In the genomic region with DNA sequence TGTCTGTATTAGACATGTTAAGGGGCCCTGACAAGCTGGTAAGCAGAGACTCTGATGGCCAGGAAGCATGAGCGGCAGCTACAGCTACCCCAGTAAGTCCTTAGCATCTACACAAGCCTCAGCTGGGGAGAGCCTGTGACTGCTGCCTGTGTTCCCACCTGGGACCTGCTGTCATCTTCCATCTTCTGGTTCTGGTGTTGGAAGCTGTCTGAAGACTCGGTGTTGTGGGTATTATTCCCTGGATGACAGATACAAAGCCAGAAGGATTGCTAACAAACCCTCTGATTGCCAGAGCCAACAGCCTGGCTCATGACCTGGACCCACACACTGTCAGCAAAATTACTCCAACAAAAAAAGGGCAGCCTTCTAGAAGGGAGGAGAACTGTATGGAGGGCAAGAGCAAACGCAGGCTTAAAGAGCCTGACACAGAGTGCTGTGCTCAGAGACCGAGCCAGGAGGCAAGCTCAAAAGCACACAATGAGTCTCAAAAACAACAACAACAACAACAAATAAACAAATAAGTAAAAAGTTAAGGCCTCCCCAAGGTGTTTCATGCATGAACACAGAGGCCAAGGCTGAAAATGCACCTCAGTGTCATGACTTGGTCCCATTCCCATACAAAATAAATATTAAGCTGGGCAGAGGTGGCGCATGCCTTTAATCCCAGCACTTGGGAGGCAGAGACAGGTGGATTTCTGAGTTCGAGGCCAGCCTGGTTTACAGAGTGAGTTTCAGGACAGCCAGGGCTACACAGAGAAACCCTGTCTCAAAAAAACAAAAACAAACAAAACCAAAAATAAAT, we compare ENCODE assay signal across 15 mouse cellular contexts. TPM values are rescaled to one million over a fixed set of nuclear protein-coding genes. Genes with fewer than 3 reads are reported as not detected.
DNase-seq lines count a peak whose midpoint lies in the region; ATAC-seq and TF ChIP-seq lines count a peak whose summit lies in the region.
"Had no signal": no experiment of that assay in that cellular context is flagged by ENCODE, and none has a peak within 500 bp of the region (broad histone marks: within the 10 kb centered on the region; RNA-seq: fewer than 3 reads in every experiment).

No protein-coding gene starts in this region.

- DNase-seq in liver, adult 2 months (ENCODE audit: extremely low read depth, low read depth, low spot score): peak; percentile 77
- peak; percentile 2 for DNase-seq in urinary bladder, postnatal 14 days (ENCODE audit: low spot score)
- DNase-seq in urinary bladder, postnatal 10 days (ENCODE audit: low spot score): no peak
- DNase-seq in kidney, postnatal 25 days: peak; percentile 30 to 58
- no peak for DNase-seq in thymus, adult 18-20 months
- DNase-seq: cerebellum, adult 11 months; cerebellum, postnatal 36 days; gastrocnemius, postnatal 25 days; heart, postnatal 4 days; liver; thymus, postnatal 36 days had no signal

- 35% methylated on average over 6 of the region's 6 CpGs for WGBS in liver, adult 2 months
- 72% methylated on average over 6 of the region's 6 CpGs for WGBS in liver, embryonic 12.5 days (ENCODE audit: insufficient replicate concordance)
- WGBS in forebrain, embryonic 12.5 days: 90% methylated on average over 6 of the region's 6 CpGs

- no peaks in the 10 kb centered on the region for H3K79me2 ChIP-seq in liver, adult 2 months (ENCODE audit: control insufficient read depth, insufficient read depth, low read length)

- H3K4me1 ChIP-seq in liver, adult 2 months (ENCODE audit: control insufficient read depth, insufficient read depth, low read length): peaks cover 9% of the 10 kb centered on the region
- no peaks in the 10 kb centered on the region for H3K4me1 ChIP-seq in liver, embryonic 12.5 days
- no peaks in the 10 kb centered on the region for H3K4me1 ChIP-seq in forebrain, embryonic 12.5 days
- H3K4me1 ChIP-seq: heart, embryonic 13.5 days had no signal

- peak overlapping the region; percentile 84 for H3K27ac ChIP-seq in liver, adult 2 months (replicated peaks; ENCODE audit: insufficient read depth, low read depth, low read length)
- no peak overlapping the region for H3K27ac ChIP-seq in liver, embryonic 12.5 days
- no peak overlapping the region for H3K27ac ChIP-seq in forebrain, embryonic 12.5 days
- H3K27ac ChIP-seq: heart, embryonic 13.5 days had no signal

- no peak for TF ChIP-seq CTCF in liver, adult 2 months (IDR thresholded peaks at IDR 0.05; ENCODE audit: low read depth, low read length)

- no peaks in the 10 kb centered on the region for H3K36me3 ChIP-seq in liver, adult 2 months (ENCODE audit: control insufficient read depth, insufficient read depth, low read length)
- H3K36me3 ChIP-seq in liver, embryonic 12.5 days: no peaks in the 10 kb centered on the region
- H3K36me3 ChIP-seq in forebrain, embryonic 12.5 days (replicated peaks): no peaks in the 10 kb centered on the region
- H3K36me3 ChIP-seq: heart, embryonic 13.5 days had no signal

- ATAC-seq in liver, embryonic 12.5 days: no peak
- ATAC-seq in forebrain, embryonic 12.5 days (ENCODE audit: low FRiP score): no peak
- ATAC-seq: midbrain, embryonic 16.5 days had no signal

- H3K4me2 ChIP-seq in liver, embryonic 12.5 days: no peak overlapping the region
- no peak overlapping the region for H3K4me2 ChIP-seq in forebrain, embryonic 12.5 days
- H3K4me2 ChIP-seq: heart, embryonic 13.5 days had no signal

- H3K9me3 ChIP-seq in liver, embryonic 12.5 days (replicated peaks): no peaks in the 10 kb centered on the region
- no peaks in the 10 kb centered on the region for H3K9me3 ChIP-seq in forebrain, embryonic 12.5 days
- H3K9me3 ChIP-seq: heart, embryonic 13.5 days had no signal

- H3K27me3 ChIP-seq in liver, adult 2 months (ENCODE audit: control insufficient read depth, insufficient read depth, low read length): no peaks in the 10 kb centered on the region
- peaks cover under 1% of the 10 kb centered on the region; the same call in 1 of the 2 replicates for H3K27me3 ChIP-seq in liver, embryonic 12.5 days (replicated peaks)
- no peaks in the 10 kb centered on the region for H3K27me3 ChIP-seq in forebrain, embryonic 12.5 days

- H3K9ac ChIP-seq in liver, adult 2 months (ENCODE audit: low read depth, low read length): no peak overlapping the region
- no peak overlapping the region for H3K9ac ChIP-seq in liver, embryonic 12.5 days
- no peak overlapping the region for H3K9ac ChIP-seq in forebrain, embryonic 12.5 days
- H3K9ac ChIP-seq: heart, embryonic 13.5 days had no signal

- H3K4me3 ChIP-seq in liver, adult 2 months (ENCODE audit: insufficient read depth, low read depth, low read length): no peak overlapping the region
- H3K4me3 ChIP-seq in liver, embryonic 12.5 days: no peak overlapping the region
- no peak overlapping the region for H3K4me3 ChIP-seq in forebrain, embryonic 12.5 days (replicated peaks)
- H3K4me3 ChIP-seq: heart, embryonic 13.5 days had no signal

- TF ChIP-seq POLR2A in liver, adult 2 months (IDR thresholded peaks at IDR 0.05; ENCODE audit: extremely low read depth, insufficient read depth, low read length): no peak

RNA-seq across cellular contexts. Expression of gene Degs2, which starts 8.1 kb away (rescaled TPM):
- total RNA-seq in liver, adult 2 months (2014; rRNA removed): 0.07 and 0.65 TPM in 2 replicates
- polyA plus RNA-seq in liver, adult 2 months (2012; rRNA removed): 0.11 and 0.29 TPM in 2 replicates
- 0.15 and 0.42 TPM in 2 replicates for polyA plus RNA-seq in liver, embryonic 12.5 days (2016; fragmentation: Nextera tagmentation; extraction: Ambion mirVana)
- polyA plus RNA-seq in forebrain, embryonic 12.5 days (2016; fragmentation: Nextera tagmentation; extraction: Ambion mirVana): 2.3 and 2.4 TPM in 2 replicates
- total RNA-seq: heart, postnatal 4 days had no signal

Comparison
In these comparisons a context has a peak if more than half of its experiments do, and no peak if none do; other contexts are left out.
1. DNase-seq: peak in liver, adult 2 months (single experiment), urinary bladder, postnatal 14 days (single experiment) and kidney, postnatal 25 days (2 of 2); none in urinary bladder, postnatal 10 days (single experiment) and thymus, adult 18-20 months (0 of 2).